Mouse (Mus musculus) hindbrain, postnatal 0 days (tissue): ENCODE measurements around the gene Fyttd1. TPM values are rescaled to one million over a fixed set of nuclear protein-coding genes. Genes with fewer than 3 reads are reported as not detected.
A peak's percentile ranks its signal among the peaks of the same experiment; 100 is the strongest.
"Not testable (repeated sequence)": the region's sequence is repeated elsewhere in the genome, so short reads cannot be mapped to it uniquely, and the experiment has no call there.

Source experiments
- ATAC-seq: fragments of 200-750 bp; cut with Nextera tagmentation; 2 replicates; pipeline ENCODE4 v1.8.0; 2017; ENCODE audit warnings: mild to moderate bottlenecking, moderate TSS enrichment, moderate library complexity
- DNase-seq: peaks from one replicate; pipeline ENCODE4 v3.0.0-alpha.2; 2015; ENCODE audit warnings: low spot score
- H3K27ac ChIP-seq: fragments of 300-500 bp; sonication (generic); 2 replicates; pipeline ENCODE4 v1.5.1; 2014; ENCODE audit warnings: mild to moderate bottlenecking
- H3K27me3 ChIP-seq: fragments of 300-500 bp; sonication (generic); 2 replicates; pipeline ENCODE4 v1.6.1; 2014; ENCODE audit warnings: low read length, mixed read lengths; ENCODE audit not compliant: insufficient read depth
- H3K36me3 ChIP-seq: fragments of 300-500 bp; sonication (generic); 2 replicates; pipeline ENCODE4 v1.6.1; 2014; ENCODE audit warnings: low read length, mixed read lengths; ENCODE audit not compliant: insufficient read depth
- H3K4me1 ChIP-seq: fragments of 300-500 bp; sonication (generic); 2 replicates; pipeline ENCODE4 v1.6.1; 2014; ENCODE audit warnings: antibody characterized with exemption, low read length, mixed read lengths; ENCODE audit not compliant: insufficient read depth
- H3K4me2 ChIP-seq: fragments of 300-500 bp; sonication (generic); 2 replicates; pipeline ENCODE4 v1.6.1; 2014; ENCODE audit warnings: low read depth, mild to moderate bottlenecking, low read length, moderate library complexity, mixed read lengths
- H3K4me3 ChIP-seq: fragments of 300-500 bp; sonication (generic); 2 replicates; pipeline ENCODE4 v1.5.1; 2014; ENCODE audit warnings: low read length
- H3K9ac ChIP-seq: fragments of 300-500 bp; sonication (generic); replicated peaks from 2 replicates; pipeline ENCODE4 v1.6.1; 2014; ENCODE audit warnings: mild to moderate bottlenecking, low read length, moderate library complexity, mixed read lengths
- H3K9me3 ChIP-seq: fragments of 300-500 bp; sonication (generic); 2 replicates; pipeline ENCODE4 v1.6.1; 2016; ENCODE audit warnings: low read length, mixed read lengths
- CTCF ChIP-seq: IDR thresholded peaks from 2 replicates; pipeline ENCODE4 v1.5.1; 2016; ENCODE audit warnings: antibody characterized with exemption, control low read depth, low read depth
- WGBS: fragments of 180-500 bp; shearing (Covaris S2); extraction: QIAGEN DNeasy Blood & Tissue Kit; methylation state at CpG from one replicate; pipeline ENCODE4 v1.1.7; 2014; 5-methylcytosine and 5-hydroxymethylcytosine counted together
- polyA plus RNA-seq: library from polyadenylated mRNA; unstranded; fragments of >200 nt; fragmentation: Nextera tagmentation; extraction: Ambion mirVana; gene quantifications from 2 replicates; pipeline ENCODE4 v1.2.1, GENCODE M21; 2015
- total RNA-seq: library from RNA; depleted of rRNA; stranded (reverse); fragments of >200 nt; gene quantifications from 2 replicates; pipeline ENCODE4 v1.2.3, GENCODE M21; 2014

Fyttd1 gene
- total and polyA plus RNA-seq, 2 experiments from 2014 or later, result 51.0 to 120 TPM

GRCm38 (mm10) chr16:32915292-32916068 lies 38.2 kb downstream of the Fyttd1 start:
- H3K4me2 ChIP-seq, result peak overlapping the region; percentile 75
- ATAC-seq (no peak), DNase-seq (no peak)
- no peaks in the 10 kb centered on the region for H3K9me3 ChIP-seq
- H3K4me1 ChIP-seq, result no peaks in the 10 kb centered on the region; the same call in 1 of the 2 replicates
- WGBS, result 69% methylated on average over 9 of the region's 9 CpGs
- no peak for TF ChIP-seq CTCF
- no peak overlapping the region for H3K27ac ChIP-seq
- no peaks in the 10 kb centered on the region for H3K27me3 ChIP-seq
- H3K9ac ChIP-seq, result no peak overlapping the region; the same call in 1 of the 2 replicates
- H3K36me3 ChIP-seq, result no peaks in the 10 kb centered on the region
- peak overlapping the region; percentile 99 for H3K4me3 ChIP-seq

GRCm38 (mm10) chr16:32926629-32927028 lies 49.3 kb downstream of the Fyttd1 start:
- H3K9me3 ChIP-seq, H3K4me2 ChIP-seq, DNase-seq, H3K4me1 ChIP-seq, ATAC-seq, H3K27me3 ChIP-seq, H3K4me3 ChIP-seq, H3K9ac ChIP-seq, H3K27ac ChIP-seq, H3K36me3 ChIP-seq: not testable (repeated sequence)
- WGBS, result 86% methylated on average over 9 of the region's 9 CpGs

- Histone ChIP-seq H3K27me3 (no peaks in the 10 kb centered on the region), H3K4me2 (no peak overlapping the region), H3K9me3 (no peaks in the 10 kb centered on the region), H3K27ac (no peak overlapping the region), H3K4me3 (no peak overlapping the region), H3K4me1 (no peaks in the 10 kb centered on the region), H3K9ac (no peak overlapping the region), H3K36me3 (no peaks in the 10 kb centered on the region)
- ATAC-seq, result no peak
- DNase-seq, result no peak
- no peak for TF ChIP-seq CTCF
- WGBS, result 95% methylated on average over 8 of the region's 8 CpGs
These were observed 49.7 kb downstream of the Fyttd1 start for GRCm38 (mm10) chr16:32927044-32927443.

GRCm38 (mm10) chr16:32929918-32930317 lies 52.6 kb downstream of the Fyttd1 start:
- no peak for TF ChIP-seq CTCF
- ATAC-seq (no peak), DNase-seq (no peak)
- no peaks in the 10 kb centered on the region for H3K9me3 ChIP-seq
- H3K36me3 ChIP-seq, result no peaks in the 10 kb centered on the region
- no peak overlapping the region for H3K27ac ChIP-seq
- H3K9ac ChIP-seq, result no peak overlapping the region
- H3K4me3 ChIP-seq, result no peak overlapping the region
- no peaks in the 10 kb centered on the region for H3K4me1 ChIP-seq
- WGBS, result 22% methylated on average over 2 of the region's 2 CpGs
- no peak overlapping the region for H3K4me2 ChIP-seq
- H3K27me3 ChIP-seq, result no peaks in the 10 kb centered on the region

- DNase-seq (no peak), ATAC-seq (no peak)
- no peaks in the 10 kb centered on the region for H3K4me1 ChIP-seq
- H3K27ac ChIP-seq, result no peak overlapping the region
- WGBS, result 63% methylated on average over 2 of the region's 2 CpGs
- H3K36me3 ChIP-seq, result no peaks in the 10 kb centered on the region
- no peak overlapping the region for H3K9ac ChIP-seq
- no peak overlapping the region for H3K4me2 ChIP-seq
- no peaks in the 10 kb centered on the region for H3K9me3 ChIP-seq
- no peak for TF ChIP-seq CTCF
- H3K27me3 ChIP-seq, result no peaks in the 10 kb centered on the region
- no peak overlapping the region for H3K4me3 ChIP-seq
These were observed 57.2 kb downstream of the Fyttd1 start for GRCm38 (mm10) chr16:32934470-32934869.

GRCm38 (mm10) chr16:32935088-32935487 lies 57.8 kb downstream of the Fyttd1 start:
- no peaks in the 10 kb centered on the region for H3K4me1 ChIP-seq
- H3K27ac ChIP-seq, result no peak overlapping the region
- TF ChIP-seq CTCF, result no peak
- no peak for DNase-seq
- 86% methylated on average over 1 of the region's 1 CpGs for WGBS
- ATAC-seq, result no peak
- H3K27me3 ChIP-seq, result no peaks in the 10 kb centered on the region
- no peaks in the 10 kb centered on the region for H3K9me3 ChIP-seq
- no peak overlapping the region for H3K9ac ChIP-seq
- no peaks in the 10 kb centered on the region for H3K36me3 ChIP-seq
- no peak overlapping the region for H3K4me2 ChIP-seq
- H3K4me3 ChIP-seq, result no peak overlapping the region

GRCm38 (mm10) chr16:32937358-32937757 lies 60.1 kb downstream of the Fyttd1 start:
- H3K36me3 ChIP-seq, result no peaks in the 10 kb centered on the region
- WGBS, result 80% methylated on average over 2 of the region's 2 CpGs
- no peak overlapping the region for H3K4me2 ChIP-seq
- no peak overlapping the region for H3K4me3 ChIP-seq
- TF ChIP-seq CTCF, result no peak
- no peaks in the 10 kb centered on the region for H3K9me3 ChIP-seq
- H3K27ac ChIP-seq, result no peak overlapping the region
- no peak overlapping the region for H3K9ac ChIP-seq
- H3K27me3 ChIP-seq, result no peaks in the 10 kb centered on the region
- ATAC-seq (no peak), DNase-seq (no peak)
- H3K4me1 ChIP-seq, result no peaks in the 10 kb centered on the region

- WGBS, result 26% methylated on average over 3 of the region's 3 CpGs
- not testable (repeated sequence) for H3K36me3 ChIP-seq, H3K9me3 ChIP-seq, H3K27ac ChIP-seq, H3K9ac ChIP-seq, ATAC-seq, H3K27me3 ChIP-seq, H3K4me1 ChIP-seq, H3K4me3 ChIP-seq, H3K4me2 ChIP-seq
- DNase-seq, result peak; percentile 27
These were observed 62.0 kb downstream of the Fyttd1 start for GRCm38 (mm10) chr16:32939301-32939700.

GRCm38 (mm10) chr16:32939716-32940115 lies 62.4 kb downstream of the Fyttd1 start:
- not testable (repeated sequence) for H3K27me3 ChIP-seq, H3K4me2 ChIP-seq, H3K27ac ChIP-seq, H3K4me3 ChIP-seq, H3K9me3 ChIP-seq, H3K36me3 ChIP-seq, DNase-seq, H3K4me1 ChIP-seq, ATAC-seq, H3K9ac ChIP-seq
- 93% methylated on average over 4 of the region's 4 CpGs for WGBS

GRCm38 (mm10) chr16:32941226-32941625 lies 63.9 kb downstream of the Fyttd1 start:
- not testable (repeated sequence) for H3K27me3 ChIP-seq, H3K4me2 ChIP-seq, ATAC-seq, H3K36me3 ChIP-seq, H3K9ac ChIP-seq, H3K27ac ChIP-seq, H3K9me3 ChIP-seq, H3K4me3 ChIP-seq, DNase-seq, H3K4me1 ChIP-seq
- WGBS, result 99% methylated on average over 2 of the region's 2 CpGs
